Mouse (Mus musculus): ENCODE measurements around the gene Six2. TPM values are rescaled to one million over a fixed set of nuclear protein-coding genes. Genes with fewer than 3 reads are reported as not detected.

Six2 gene
- polyA plus RNA-seq, 1 experiment from 2014 or later = 0.25 TPM

DNA sequence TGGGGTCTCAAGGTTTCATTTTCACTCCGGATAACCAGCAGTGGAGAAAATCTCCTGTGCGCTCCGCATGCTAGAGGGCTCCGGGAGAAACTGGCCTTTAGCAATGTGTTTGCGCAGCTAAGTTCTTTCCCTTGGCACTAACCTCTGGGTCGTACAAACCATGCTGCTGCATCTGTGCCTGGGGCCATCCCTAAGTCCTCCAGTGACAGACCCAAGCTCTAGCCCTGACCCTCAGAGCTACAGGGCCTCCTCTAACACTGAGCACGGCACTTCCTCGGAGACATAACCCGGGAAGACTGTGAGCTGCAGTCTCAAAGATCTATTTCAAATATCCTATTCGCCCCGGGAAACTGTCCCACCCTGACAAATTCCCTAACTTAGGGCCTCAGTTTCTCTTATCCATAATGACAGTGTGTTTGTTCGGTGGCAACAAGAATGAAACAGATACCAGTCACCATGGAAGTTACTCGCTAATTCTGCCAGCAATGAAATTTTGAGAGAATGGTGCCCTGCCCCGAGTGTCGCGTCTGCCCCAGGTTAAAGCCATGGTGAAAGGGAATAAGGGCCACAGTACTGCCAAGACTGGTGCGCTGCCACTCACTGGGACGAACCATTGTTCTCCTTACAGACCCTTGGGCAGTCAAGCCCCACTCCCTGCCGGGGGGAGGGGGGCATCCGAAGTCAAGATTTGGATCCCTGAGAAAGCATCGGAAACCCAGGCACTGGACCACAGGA is 7.8 kb downstream of the Six2 start:
- 2% methylated on average over 21 of the region's 21 CpGs for WGBS
- H3K9ac ChIP-seq (replicated peaks; ENCODE audit: low read depth, low read length) = no peak overlapping the region
- ATAC-seq = no peak
- H3K4me1 ChIP-seq (replicated peaks; ENCODE audit: control insufficient read depth, insufficient read depth, low read length) = no peaks in the 10 kb centered on the region; the same call in 1 of the 2 replicates
- no peaks in the 10 kb centered on the region for H3K9me3 ChIP-seq (ENCODE audit: control insufficient read depth, low read length)
- no peak overlapping the region for H3K4me3 ChIP-seq (replicated peaks; ENCODE audit: low read length)
- H3K4me2 ChIP-seq (ENCODE audit: low read length) = no peak overlapping the region
- peaks cover 57% of the 10 kb centered on the region for H3K27me3 ChIP-seq (replicated peaks; ENCODE audit: control insufficient read depth, insufficient read depth, low read length)
- H3K36me3 ChIP-seq (ENCODE audit: control insufficient read depth, insufficient read depth) = no peaks in the 10 kb centered on the region
- no peak overlapping the region for H3K27ac ChIP-seq (ENCODE audit: low read length)

DNA sequence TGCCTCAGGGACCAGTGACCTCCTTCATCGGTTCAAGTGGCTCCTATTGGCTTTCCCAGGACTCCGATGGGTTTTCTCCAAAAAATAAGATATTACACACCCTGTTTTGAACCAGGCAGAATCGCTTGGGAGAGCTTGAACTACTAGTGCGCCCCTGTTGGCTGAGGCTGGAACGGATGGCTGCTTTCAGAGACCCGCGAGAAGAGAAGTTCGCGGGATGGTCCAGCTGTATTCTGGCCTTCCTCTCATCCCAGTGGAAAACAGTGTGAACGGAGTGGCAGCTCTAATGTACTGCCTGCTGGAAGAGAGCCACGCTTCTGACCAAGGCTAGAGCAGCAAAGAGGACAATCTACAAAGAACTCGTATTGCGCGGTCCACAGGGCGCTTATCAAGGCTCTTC is 8.4 kb downstream of the Six2 start:
- H3K9ac ChIP-seq (replicated peaks; ENCODE audit: low read depth, low read length) = no peak overlapping the region
- no peaks in the 10 kb centered on the region for H3K9me3 ChIP-seq (ENCODE audit: control insufficient read depth, low read length)
- no peak overlapping the region for H3K27ac ChIP-seq (ENCODE audit: low read length)
- ATAC-seq = no peak
- no peak overlapping the region for H3K4me2 ChIP-seq (ENCODE audit: low read length)
- WGBS = 1% methylated on average over 15 of the region's 15 CpGs
- H3K4me1 ChIP-seq (replicated peaks; ENCODE audit: control insufficient read depth, insufficient read depth, low read length) = no peaks in the 10 kb centered on the region; the same call in 1 of the 2 replicates
- no peak overlapping the region for H3K4me3 ChIP-seq (replicated peaks; ENCODE audit: low read length)
- peaks cover 57% of the 10 kb centered on the region for H3K27me3 ChIP-seq (replicated peaks; ENCODE audit: control insufficient read depth, insufficient read depth, low read length)
- H3K36me3 ChIP-seq (ENCODE audit: control insufficient read depth, insufficient read depth) = no peaks in the 10 kb centered on the region

GRCm38 (mm10) chr17:85664618-85665320 is 23.3 kb downstream of the Six2 start:
- WGBS = under 1% methylated on average over 20 of the region's 20 CpGs
- Histone ChIP-seq H3K27ac (ENCODE audit: low read length) (no peak overlapping the region), H3K9me3 (ENCODE audit: control insufficient read depth, low read length) (no peaks in the 10 kb centered on the region), H3K4me3 (replicated peaks; ENCODE audit: low read length) (peak overlapping the region; percentile 30), H3K4me1 (replicated peaks; ENCODE audit: control insufficient read depth, insufficient read depth, low read length) (peaks cover 8% of the 10 kb centered on the region), H3K9ac (replicated peaks; ENCODE audit: low read depth, low read length) (0 out of 2 replicates have a peak overlapping the region, but pooled peaks have one; percentile 7), H3K4me2 (ENCODE audit: low read length) (peak overlapping the region; percentile 48), H3K27me3 (replicated peaks; ENCODE audit: control insufficient read depth, insufficient read depth, low read length) (peaks cover 12% of the 10 kb centered on the region), H3K36me3 (ENCODE audit: control insufficient read depth, insufficient read depth) (no peaks in the 10 kb centered on the region)
- ATAC-seq = peak; percentile 89

DNA sequence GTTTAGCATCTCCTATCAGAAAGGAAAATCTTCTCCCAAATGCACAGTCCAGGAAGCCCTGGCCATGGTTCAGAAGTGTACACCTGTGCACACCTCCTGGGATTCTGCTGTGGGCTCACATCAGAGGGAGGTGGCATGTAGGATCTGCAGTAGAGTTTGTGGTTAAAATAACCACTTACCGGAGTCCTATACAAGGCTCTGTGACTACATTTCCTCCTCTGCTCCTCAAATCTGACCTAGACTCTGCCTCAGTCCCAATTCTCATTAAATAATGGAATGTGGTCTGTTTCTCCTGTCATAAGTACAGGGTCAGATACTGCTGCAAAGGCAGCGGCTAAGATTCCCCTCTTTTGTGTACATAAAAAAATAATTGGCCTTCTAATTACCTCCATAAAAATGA is 23.9 kb downstream of the Six2 start:
- ATAC-seq = peak; percentile 32; the same call in 1 of the 2 replicates
- H3K36me3 ChIP-seq (ENCODE audit: control insufficient read depth, insufficient read depth) = no peaks in the 10 kb centered on the region
- 21% methylated on average over 2 of the region's 2 CpGs for WGBS
- H3K27ac ChIP-seq (ENCODE audit: low read length) = no peak overlapping the region
- H3K9me3 ChIP-seq (ENCODE audit: control insufficient read depth, low read length) = no peaks in the 10 kb centered on the region
- H3K4me2 ChIP-seq (ENCODE audit: low read length) = peak overlapping the region; percentile 48
- H3K27me3 ChIP-seq (replicated peaks; ENCODE audit: control insufficient read depth, insufficient read depth, low read length) = peaks cover 12% of the 10 kb centered on the region
- 0 out of 2 replicates have a peak overlapping the region, but pooled peaks have one; percentile 7 for H3K9ac ChIP-seq (replicated peaks; ENCODE audit: low read depth, low read length)
- H3K4me1 ChIP-seq (replicated peaks; ENCODE audit: control insufficient read depth, insufficient read depth, low read length) = peaks cover 8% of the 10 kb centered on the region
- H3K4me3 ChIP-seq (replicated peaks; ENCODE audit: low read length) = no peak overlapping the region

DNA sequence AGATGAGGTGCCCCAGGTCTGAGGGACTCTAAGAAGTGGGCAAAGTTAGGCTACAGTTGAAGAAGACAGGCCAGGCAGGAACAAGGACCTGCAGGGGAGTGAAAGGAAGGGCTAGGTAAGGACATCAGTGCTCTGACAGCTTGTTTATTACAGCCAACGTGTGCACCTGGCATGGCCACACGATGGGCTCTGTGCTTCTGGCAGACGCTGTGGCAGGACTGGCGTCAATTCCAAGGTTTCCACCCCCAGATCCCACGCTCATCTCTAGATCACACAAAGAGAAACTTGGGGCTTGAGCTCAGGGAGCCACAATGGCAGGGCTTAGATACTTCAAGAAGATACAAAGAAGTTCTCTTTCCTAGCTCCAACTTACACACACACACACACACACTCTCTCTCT is 26.6 kb downstream of the Six2 start:
- Histone ChIP-seq H3K9ac (replicated peaks; ENCODE audit: low read depth, low read length) (no peak overlapping the region), H3K9me3 (ENCODE audit: control insufficient read depth, low read length) (no peaks in the 10 kb centered on the region), H3K27me3 (replicated peaks; ENCODE audit: control insufficient read depth, insufficient read depth, low read length) (peaks cover 12% of the 10 kb centered on the region), H3K4me2 (ENCODE audit: low read length) (no peak overlapping the region), H3K27ac (ENCODE audit: low read length) (no peak overlapping the region), H3K36me3 (ENCODE audit: control insufficient read depth, insufficient read depth) (no peaks in the 10 kb centered on the region), H3K4me3 (replicated peaks; ENCODE audit: low read length) (no peak overlapping the region), H3K4me1 (replicated peaks; ENCODE audit: control insufficient read depth, insufficient read depth, low read length) (peaks cover 8% of the 10 kb centered on the region)
- no peak for ATAC-seq
- WGBS = 67% methylated on average over 5 of the region's 5 CpGs

DNA sequence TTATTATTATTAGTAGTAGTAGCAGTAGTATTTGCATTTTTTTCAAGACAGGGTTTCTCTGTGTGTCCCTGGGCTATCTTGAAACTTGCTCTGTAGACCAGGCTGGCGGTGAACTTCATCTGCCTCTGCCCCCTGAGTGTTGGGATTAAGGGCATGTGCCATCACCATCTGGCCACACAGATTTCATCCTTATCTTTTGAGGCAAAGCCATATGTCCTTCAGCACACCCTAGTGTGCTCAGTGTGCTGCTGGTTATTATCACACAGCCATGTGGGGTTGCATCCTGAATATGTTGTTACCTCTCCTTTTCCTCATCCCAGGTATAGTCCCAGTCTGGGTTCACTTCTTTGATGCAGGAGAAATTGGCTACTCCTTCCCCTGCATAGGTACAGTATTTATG is 28.1 kb downstream of the Six2 start:
- Histone ChIP-seq H3K4me1 (replicated peaks; ENCODE audit: control insufficient read depth, insufficient read depth, low read length) (peaks cover 8% of the 10 kb centered on the region), H3K4me3 (replicated peaks; ENCODE audit: low read length) (no peak overlapping the region), H3K9me3 (ENCODE audit: control insufficient read depth, low read length) (no peaks in the 10 kb centered on the region), H3K9ac (replicated peaks; ENCODE audit: low read depth, low read length) (no peak overlapping the region), H3K36me3 (ENCODE audit: control insufficient read depth, insufficient read depth) (no peaks in the 10 kb centered on the region), H3K27ac (ENCODE audit: low read length) (no peak overlapping the region), H3K27me3 (replicated peaks; ENCODE audit: control insufficient read depth, insufficient read depth, low read length) (peaks cover 5% of the 10 kb centered on the region), H3K4me2 (ENCODE audit: low read length) (no peak overlapping the region)
- no peak for ATAC-seq
- 92% methylated on average over 1 of the region's 1 CpGs for WGBS

- H3K27me3 ChIP-seq (replicated peaks; ENCODE audit: control insufficient read depth, insufficient read depth, low read length) = peaks cover 16% of the 10 kb centered on the region
- peak overlapping the region; percentile 57 for H3K9ac ChIP-seq (replicated peaks; ENCODE audit: low read depth, low read length)
- peak overlapping the region; percentile 74 for H3K4me2 ChIP-seq (ENCODE audit: low read length)
- H3K36me3 ChIP-seq (ENCODE audit: control insufficient read depth, insufficient read depth) = no peaks in the 10 kb centered on the region
- H3K27ac ChIP-seq (ENCODE audit: low read length) = no peak overlapping the region
- peaks cover 12% of the 10 kb centered on the region for H3K4me1 ChIP-seq (replicated peaks; ENCODE audit: control insufficient read depth, insufficient read depth, low read length)
- H3K9me3 ChIP-seq (ENCODE audit: control insufficient read depth, low read length) = no peaks in the 10 kb centered on the region
- peak overlapping the region; percentile 45 for H3K4me3 ChIP-seq (replicated peaks; ENCODE audit: low read length)
- 2% methylated on average over 36 of the region's 36 CpGs for WGBS
- ATAC-seq = peak; percentile 88
Measured at GRCm38 (mm10) chr17:85645718-85646665, 42.1 kb downstream of the Six2 start.

- no peaks in the 10 kb centered on the region for H3K36me3 ChIP-seq (ENCODE audit: control insufficient read depth, insufficient read depth)
- H3K27me3 ChIP-seq (replicated peaks; ENCODE audit: control insufficient read depth, insufficient read depth, low read length) = peaks cover 16% of the 10 kb centered on the region
- H3K9me3 ChIP-seq (ENCODE audit: control insufficient read depth, low read length) = no peaks in the 10 kb centered on the region
- no peak overlapping the region for H3K27ac ChIP-seq (ENCODE audit: low read length)
- H3K9ac ChIP-seq (replicated peaks; ENCODE audit: low read depth, low read length) = peak overlapping the region; percentile 57
- peak overlapping the region; percentile 45 for H3K4me3 ChIP-seq (replicated peaks; ENCODE audit: low read length)
- peaks cover 12% of the 10 kb centered on the region for H3K4me1 ChIP-seq (replicated peaks; ENCODE audit: control insufficient read depth, insufficient read depth, low read length)
- peak overlapping the region; percentile 74 for H3K4me2 ChIP-seq (ENCODE audit: low read length)
- 5% methylated on average over 10 of the region's 12 CpGs for WGBS
- ATAC-seq = peak; percentile 60
Measured at GRCm38 (mm10) chr17:85645312-85645711, 42.8 kb downstream of the Six2 start.

DNA sequence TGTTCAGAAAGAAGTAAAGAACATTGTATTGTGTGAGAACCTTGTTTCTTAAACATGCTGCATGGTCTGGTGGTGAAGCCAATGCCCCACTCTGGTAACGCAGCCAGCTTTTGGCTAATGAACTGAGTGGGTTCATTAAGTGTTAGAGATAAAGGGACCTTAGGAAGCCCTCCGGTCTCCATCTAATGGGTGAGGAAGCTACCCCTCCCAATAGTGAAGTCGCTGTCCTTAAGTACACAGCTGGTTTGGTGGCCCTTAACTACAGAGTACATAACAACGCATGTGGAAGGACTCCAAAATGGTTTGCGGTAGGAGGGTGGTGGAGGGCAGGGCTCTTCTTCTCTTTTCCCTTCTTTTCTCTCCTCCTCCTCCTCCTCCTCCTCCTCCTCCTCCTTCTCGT is 50.2 kb downstream of the Six2 start:
- H3K27ac ChIP-seq (ENCODE audit: low read length) = no peak overlapping the region
- no peaks in the 10 kb centered on the region for H3K9me3 ChIP-seq (ENCODE audit: control insufficient read depth, low read length)
- no peaks in the 10 kb centered on the region for H3K36me3 ChIP-seq (ENCODE audit: control insufficient read depth, insufficient read depth)
- H3K9ac ChIP-seq (replicated peaks; ENCODE audit: low read depth, low read length) = no peak overlapping the region
- 79% methylated on average over 5 of the region's 6 CpGs for WGBS
- no peak overlapping the region for H3K4me2 ChIP-seq (ENCODE audit: low read length)
- no peaks in the 10 kb centered on the region for H3K4me1 ChIP-seq (replicated peaks; ENCODE audit: control insufficient read depth, insufficient read depth, low read length)
- H3K4me3 ChIP-seq (replicated peaks; ENCODE audit: low read length) = no peak overlapping the region
- ATAC-seq = no peak
- 0 out of 2 replicates have a peak, but pooled peaks cover 5% of the 10 kb centered on the region for H3K27me3 ChIP-seq (replicated peaks; ENCODE audit: control insufficient read depth, insufficient read depth, low read length)
